Mouse (Mus musculus): ENCODE data around the gene Gm11549. TPM values are rescaled to one million over a fixed set of nuclear protein-coding genes. Genes with fewer than 3 reads are reported as not detected.

The Gm11549 gene
- polyA plus RNA-seq, 1 experiment, result 0.09 TPM

- no peaks in the 10 kb centered on the region for H3K27me3 ChIP-seq (ENCODE audit: control insufficient read depth, insufficient read depth, low read length)
- no peaks in the 10 kb centered on the region for H3K36me3 ChIP-seq (ENCODE audit: control insufficient read depth, insufficient read depth, low read length)
- H3K4me3 ChIP-seq (ENCODE audit: low read depth, low read length), result no peak overlapping the region
- TF ChIP-seq CTCF (IDR thresholded peaks at IDR 0.05; ENCODE audit: extremely low read depth, insufficient read length, insufficient replicate concordance, low read depth, low read length) (no peak), POLR2A (IDR thresholded peaks at IDR 0.05; ENCODE audit: low read depth, low read length) (no peak)
- 0% methylated on average over 1 of the region's 1 CpGs for WGBS
- peaks cover 3% of the 10 kb centered on the region; the same call in 1 of the 2 replicates for H3K4me1 ChIP-seq (ENCODE audit: control insufficient read depth, insufficient read depth, insufficient read length, low read length)
- H3K27ac ChIP-seq (ENCODE audit: insufficient read depth, low read depth, low read length), result peak overlapping the region; percentile 62
Observed at GRCm38 (mm10) chr3:36533201-36533672, 11.6 kb upstream of the Gm11549 start.

- Histone ChIP-seq H3K27me3 (ENCODE audit: control insufficient read depth, insufficient read depth, low read length) (no peaks in the 10 kb centered on the region), H3K4me3 (ENCODE audit: low read depth, low read length) (no peak overlapping the region), H3K4me1 (ENCODE audit: control insufficient read depth, insufficient read depth, insufficient read length, low read length) (peaks cover 3% of the 10 kb centered on the region; the same call in 1 of the 2 replicates), H3K36me3 (ENCODE audit: control insufficient read depth, insufficient read depth, low read length) (no peaks in the 10 kb centered on the region), H3K27ac (ENCODE audit: insufficient read depth, low read depth, low read length) (peak overlapping the region; percentile 62)
- WGBS, result 12% methylated on average over 7 of the region's 7 CpGs
- no peak for TF ChIP-seq POLR2A (IDR thresholded peaks at IDR 0.05; ENCODE audit: low read depth, low read length)
- no peak for TF ChIP-seq CTCF (IDR thresholded peaks at IDR 0.05; ENCODE audit: extremely low read depth, insufficient read length, insufficient replicate concordance, low read depth, low read length)
Observed at GRCm38 (mm10) chr3:36532738-36533137, 11.1 kb upstream of the Gm11549 start.

- Histone ChIP-seq H3K4me1 (ENCODE audit: control insufficient read depth, insufficient read depth, insufficient read length, low read length) (peaks cover 3% of the 10 kb centered on the region; the same call in 1 of the 2 replicates), H3K27me3 (ENCODE audit: control insufficient read depth, insufficient read depth, low read length) (no peaks in the 10 kb centered on the region), H3K4me3 (ENCODE audit: low read depth, low read length) (peak overlapping the region; percentile 76), H3K36me3 (ENCODE audit: control insufficient read depth, insufficient read depth, low read length) (no peaks in the 10 kb centered on the region), H3K27ac (ENCODE audit: insufficient read depth, low read depth, low read length) (no peak overlapping the region)
- TF ChIP-seq POLR2A (IDR thresholded peaks at IDR 0.05; ENCODE audit: low read depth, low read length) (no peak), CTCF (IDR thresholded peaks at IDR 0.05; ENCODE audit: extremely low read depth, insufficient read length, insufficient replicate concordance, low read depth, low read length) (no peak)
- 2% methylated on average over 18 of the region's 18 CpGs for WGBS
Observed at GRCm38 (mm10) chr3:36531979-36532542, 10.4 kb upstream of the Gm11549 start.

DNA sequence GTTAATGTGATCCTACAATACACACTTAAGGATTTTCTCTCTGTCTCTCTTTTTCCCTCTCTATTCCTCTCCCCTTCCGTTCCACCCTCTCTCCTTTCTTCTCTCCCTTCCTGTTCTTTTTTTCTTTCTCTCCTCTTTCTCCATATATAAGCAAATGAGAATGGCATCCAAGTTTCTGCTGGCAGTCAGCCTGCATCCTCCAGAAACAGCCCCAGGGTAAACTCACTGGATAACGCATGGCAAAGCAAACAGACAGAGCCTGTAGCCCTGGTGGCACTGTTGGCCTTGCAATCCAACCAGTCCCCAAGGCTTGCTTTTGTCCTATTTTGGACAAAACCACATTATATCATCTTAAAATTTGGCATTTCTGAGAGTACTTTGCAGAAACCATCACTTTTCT, 9.6 kb upstream of the Gm11549 start:
- peaks cover 3% of the 10 kb centered on the region; the same call in 1 of the 2 replicates for H3K4me1 ChIP-seq (ENCODE audit: control insufficient read depth, insufficient read depth, insufficient read length, low read length)
- 53% methylated on average over 2 of the region's 2 CpGs for WGBS
- H3K27ac ChIP-seq (ENCODE audit: insufficient read depth, low read depth, low read length), result no peak overlapping the region
- H3K4me3 ChIP-seq (ENCODE audit: low read depth, low read length), result no peak overlapping the region
- H3K36me3 ChIP-seq (ENCODE audit: control insufficient read depth, insufficient read depth, low read length), result no peaks in the 10 kb centered on the region
- no peaks in the 10 kb centered on the region for H3K27me3 ChIP-seq (ENCODE audit: control insufficient read depth, insufficient read depth, low read length)
- no peak for TF ChIP-seq CTCF (IDR thresholded peaks at IDR 0.05; ENCODE audit: extremely low read depth, insufficient read length, insufficient replicate concordance, low read depth, low read length)
- TF ChIP-seq POLR2A (IDR thresholded peaks at IDR 0.05; ENCODE audit: low read depth, low read length), result no peak

DNA sequence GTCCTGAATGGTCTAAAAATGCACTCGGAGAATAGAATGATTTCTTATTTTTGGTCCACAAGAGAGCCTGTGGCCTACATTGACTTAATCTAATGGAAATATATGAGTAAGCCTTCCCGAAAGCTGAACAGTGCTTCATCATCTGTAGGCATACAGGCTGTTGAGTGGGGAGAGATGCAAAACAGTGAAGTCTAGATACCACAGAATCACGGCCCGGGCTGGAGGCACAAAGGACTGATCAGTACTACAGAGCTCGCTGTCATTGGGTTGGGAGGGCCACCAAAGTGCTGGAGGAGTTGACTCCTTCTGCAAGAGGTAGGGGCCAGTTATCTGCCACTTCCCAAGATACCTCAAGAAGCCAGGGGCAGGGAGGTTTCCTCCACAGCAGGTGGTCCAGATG, 9.2 kb upstream of the Gm11549 start:
- peaks cover 3% of the 10 kb centered on the region; the same call in 1 of the 2 replicates for H3K4me1 ChIP-seq (ENCODE audit: control insufficient read depth, insufficient read depth, insufficient read length, low read length)
- WGBS, result 91% methylated on average over 5 of the region's 5 CpGs
- TF ChIP-seq CTCF (IDR thresholded peaks at IDR 0.05; ENCODE audit: extremely low read depth, insufficient read length, insufficient replicate concordance, low read depth, low read length) (no peak), POLR2A (IDR thresholded peaks at IDR 0.05; ENCODE audit: low read depth, low read length) (no peak)
- no peak overlapping the region for H3K4me3 ChIP-seq (ENCODE audit: low read depth, low read length)
- H3K27ac ChIP-seq (ENCODE audit: insufficient read depth, low read depth, low read length), result no peak overlapping the region
- H3K36me3 ChIP-seq (ENCODE audit: control insufficient read depth, insufficient read depth, low read length), result no peaks in the 10 kb centered on the region
- H3K27me3 ChIP-seq (ENCODE audit: control insufficient read depth, insufficient read depth, low read length), result no peaks in the 10 kb centered on the region

DNA sequence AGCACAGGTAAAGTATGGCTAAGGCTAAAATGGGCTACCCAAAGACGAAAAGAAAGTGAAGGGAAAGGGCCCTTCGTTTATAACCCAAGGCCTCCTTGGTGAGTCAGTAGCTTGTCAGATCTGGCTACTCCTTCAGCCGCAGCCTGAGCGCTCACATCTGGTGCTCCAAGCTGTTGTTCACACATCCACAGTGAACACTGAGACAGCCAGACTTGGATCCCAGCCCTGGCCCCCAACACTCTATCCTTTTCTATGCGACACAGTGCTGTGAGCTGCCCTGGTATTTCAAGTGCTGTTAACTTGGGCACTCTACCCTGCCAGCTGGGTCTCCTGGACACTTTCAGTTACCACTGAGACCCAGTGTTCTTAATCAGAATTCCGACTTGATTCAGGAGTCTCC, 8.7 kb upstream of the Gm11549 start:
- Histone ChIP-seq H3K4me1 (ENCODE audit: control insufficient read depth, insufficient read depth, insufficient read length, low read length) (peaks cover 3% of the 10 kb centered on the region; the same call in 1 of the 2 replicates), H3K36me3 (ENCODE audit: control insufficient read depth, insufficient read depth, low read length) (no peaks in the 10 kb centered on the region), H3K27me3 (ENCODE audit: control insufficient read depth, insufficient read depth, low read length) (no peaks in the 10 kb centered on the region), H3K4me3 (ENCODE audit: low read depth, low read length) (no peak overlapping the region), H3K27ac (ENCODE audit: insufficient read depth, low read depth, low read length) (no peak overlapping the region)
- 92% methylated on average over 6 of the region's 6 CpGs for WGBS
- TF ChIP-seq CTCF (IDR thresholded peaks at IDR 0.05; ENCODE audit: extremely low read depth, insufficient read length, insufficient replicate concordance, low read depth, low read length), result no peak
- TF ChIP-seq POLR2A (IDR thresholded peaks at IDR 0.05; ENCODE audit: low read depth, low read length), result no peak

- H3K4me1 ChIP-seq (ENCODE audit: control insufficient read depth, insufficient read depth, insufficient read length, low read length), result peaks cover 4% of the 10 kb centered on the region
- H3K36me3 ChIP-seq (ENCODE audit: control insufficient read depth, insufficient read depth, low read length), result no peaks in the 10 kb centered on the region
- H3K4me3 ChIP-seq (ENCODE audit: low read depth, low read length), result no peak overlapping the region
- 60% methylated on average over 3 of the region's 3 CpGs for WGBS
- H3K27me3 ChIP-seq (ENCODE audit: control insufficient read depth, insufficient read depth, low read length), result peaks cover 21% of the 10 kb centered on the region
- no peak for TF ChIP-seq CTCF (IDR thresholded peaks at IDR 0.05; ENCODE audit: extremely low read depth, insufficient read length, insufficient replicate concordance, low read depth, low read length)
- no peak for TF ChIP-seq POLR2A (IDR thresholded peaks at IDR 0.05; ENCODE audit: low read depth, low read length)
- H3K27ac ChIP-seq (ENCODE audit: insufficient read depth, low read depth, low read length), result no peak overlapping the region
Observed at GRCm38 (mm10) chr3:36524466-36524865, 2.9 kb upstream of the Gm11549 start.
